Mouse (Mus musculus): ENCODE measurements around the gene Btbd3. TPM values are rescaled to one million over a fixed set of nuclear protein-coding genes. Genes with fewer than 3 reads are reported as not detected.

Btbd3 gene
- polyA plus RNA-seq, 1 experiment from 2014 or later: 24.4 TPM

DNA sequence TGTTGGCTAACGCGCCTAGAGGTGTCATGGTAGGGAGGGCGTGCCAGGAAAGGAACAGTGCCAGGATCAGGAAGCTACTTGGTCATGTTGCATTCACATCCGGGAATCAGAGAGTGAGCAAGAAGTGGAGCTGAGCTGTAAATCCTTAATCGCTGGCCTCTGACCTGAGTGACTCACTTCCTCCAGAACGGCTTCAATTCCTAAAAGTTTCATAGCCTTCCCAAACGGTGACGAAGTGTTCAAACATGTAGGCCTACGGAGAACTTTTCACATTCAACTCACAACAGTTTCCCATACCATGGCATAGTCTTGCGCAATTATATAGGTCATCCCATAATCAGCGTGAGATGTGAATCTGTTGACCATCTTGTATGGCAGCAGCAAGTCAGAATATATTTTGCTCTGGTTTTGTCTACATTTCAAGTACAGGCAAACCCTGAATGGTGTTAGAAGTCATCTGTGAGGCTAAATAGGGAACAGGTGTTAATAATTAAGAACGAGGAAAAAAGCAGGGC, 247.6 kb downstream of the Btbd3 start:
- Histone ChIP-seq H3K27me3 (replicated peaks; ENCODE audit: control insufficient read depth, insufficient read depth, low read length) (no peaks in the 10 kb centered on the region), H3K4me2 (ENCODE audit: low read length) (no peak overlapping the region), H3K36me3 (ENCODE audit: control insufficient read depth, insufficient read depth, low read length) (no peaks in the 10 kb centered on the region), H3K4me3 (ENCODE audit: low read depth, low read length) (no peak overlapping the region), H3K4me1 (ENCODE audit: control insufficient read depth, insufficient read depth, low read length) (no peaks in the 10 kb centered on the region), H3K9ac (ENCODE audit: low read length) (no peak overlapping the region), H3K9me3 (replicated peaks; ENCODE audit: control insufficient read depth, low read length) (no peaks in the 10 kb centered on the region), H3K27ac (ENCODE audit: low read depth, low read length) (no peak overlapping the region)
- DNase-seq (ENCODE audit: low spot score) (no peak), ATAC-seq (no peak)
- 90% methylated on average over 12 of the region's 12 CpGs for WGBS

DNA sequence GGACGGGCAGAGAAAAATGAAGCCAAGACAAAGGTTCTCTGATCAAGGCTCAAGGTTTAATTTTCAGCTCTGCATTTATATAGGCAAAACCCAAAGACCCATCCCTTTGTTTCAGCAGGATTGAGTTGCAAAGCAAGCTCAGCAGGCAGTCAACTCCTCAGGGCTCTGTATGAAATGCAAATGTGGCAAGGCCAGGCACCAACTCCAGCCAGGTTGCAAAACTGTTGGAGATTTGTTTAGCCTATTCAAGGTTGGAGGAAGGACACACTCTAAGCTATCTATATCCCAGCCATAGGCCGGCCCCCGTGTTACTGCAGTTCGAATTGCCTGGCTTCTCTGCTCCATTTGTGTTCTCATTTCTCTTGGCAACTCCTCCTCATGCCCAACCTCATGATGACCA, 259.2 kb downstream of the Btbd3 start:
- ATAC-seq (no peak), DNase-seq (ENCODE audit: low spot score) (no peak)
- no peak overlapping the region for H3K4me2 ChIP-seq (ENCODE audit: low read length)
- no peaks in the 10 kb centered on the region for H3K4me1 ChIP-seq (ENCODE audit: control insufficient read depth, insufficient read depth, low read length)
- 42% methylated on average over 4 of the region's 4 CpGs for WGBS
- no peaks in the 10 kb centered on the region for H3K27me3 ChIP-seq (replicated peaks; ENCODE audit: control insufficient read depth, insufficient read depth, low read length)
- no peaks in the 10 kb centered on the region for H3K9me3 ChIP-seq (replicated peaks; ENCODE audit: control insufficient read depth, low read length)
- H3K36me3 ChIP-seq (ENCODE audit: control insufficient read depth, insufficient read depth, low read length): no peaks in the 10 kb centered on the region
- no peak overlapping the region for H3K4me3 ChIP-seq (ENCODE audit: low read depth, low read length)
- no peak overlapping the region for H3K27ac ChIP-seq (ENCODE audit: low read depth, low read length)
- no peak overlapping the region for H3K9ac ChIP-seq (ENCODE audit: low read length)

DNA sequence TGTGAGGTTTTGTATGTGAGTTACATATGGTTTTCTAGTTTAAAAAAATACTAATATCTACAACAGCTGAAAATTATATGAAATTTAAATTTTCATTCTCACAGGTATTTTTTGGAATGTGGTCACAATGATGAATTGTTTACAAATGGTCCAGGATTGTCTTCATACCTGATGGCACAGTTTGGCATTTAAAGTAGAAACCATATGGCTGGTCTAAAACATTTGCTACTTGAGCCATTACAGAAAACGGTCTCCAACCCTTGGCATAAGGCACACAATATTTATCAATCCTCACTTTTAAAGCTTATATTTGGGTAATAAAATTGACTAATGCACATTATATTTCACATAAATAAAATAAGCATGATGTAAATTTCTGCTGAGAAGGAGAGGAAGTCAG, 272.1 kb downstream of the Btbd3 start:
- no peak overlapping the region for H3K4me3 ChIP-seq (ENCODE audit: low read depth, low read length)
- no peaks in the 10 kb centered on the region for H3K36me3 ChIP-seq (ENCODE audit: control insufficient read depth, insufficient read depth, low read length)
- no peaks in the 10 kb centered on the region for H3K9me3 ChIP-seq (replicated peaks; ENCODE audit: control insufficient read depth, low read length)
- no peaks in the 10 kb centered on the region for H3K4me1 ChIP-seq (ENCODE audit: control insufficient read depth, insufficient read depth, low read length)
- ATAC-seq (no peak), DNase-seq (ENCODE audit: low spot score) (no peak)
- H3K9ac ChIP-seq (ENCODE audit: low read length): no peak overlapping the region
- 90% methylated on average over 1 of the region's 1 CpGs for WGBS
- H3K27ac ChIP-seq (ENCODE audit: low read depth, low read length): no peak overlapping the region
- no peaks in the 10 kb centered on the region for H3K27me3 ChIP-seq (replicated peaks; ENCODE audit: control insufficient read depth, insufficient read depth, low read length)
- no peak overlapping the region for H3K4me2 ChIP-seq (ENCODE audit: low read length)

DNA sequence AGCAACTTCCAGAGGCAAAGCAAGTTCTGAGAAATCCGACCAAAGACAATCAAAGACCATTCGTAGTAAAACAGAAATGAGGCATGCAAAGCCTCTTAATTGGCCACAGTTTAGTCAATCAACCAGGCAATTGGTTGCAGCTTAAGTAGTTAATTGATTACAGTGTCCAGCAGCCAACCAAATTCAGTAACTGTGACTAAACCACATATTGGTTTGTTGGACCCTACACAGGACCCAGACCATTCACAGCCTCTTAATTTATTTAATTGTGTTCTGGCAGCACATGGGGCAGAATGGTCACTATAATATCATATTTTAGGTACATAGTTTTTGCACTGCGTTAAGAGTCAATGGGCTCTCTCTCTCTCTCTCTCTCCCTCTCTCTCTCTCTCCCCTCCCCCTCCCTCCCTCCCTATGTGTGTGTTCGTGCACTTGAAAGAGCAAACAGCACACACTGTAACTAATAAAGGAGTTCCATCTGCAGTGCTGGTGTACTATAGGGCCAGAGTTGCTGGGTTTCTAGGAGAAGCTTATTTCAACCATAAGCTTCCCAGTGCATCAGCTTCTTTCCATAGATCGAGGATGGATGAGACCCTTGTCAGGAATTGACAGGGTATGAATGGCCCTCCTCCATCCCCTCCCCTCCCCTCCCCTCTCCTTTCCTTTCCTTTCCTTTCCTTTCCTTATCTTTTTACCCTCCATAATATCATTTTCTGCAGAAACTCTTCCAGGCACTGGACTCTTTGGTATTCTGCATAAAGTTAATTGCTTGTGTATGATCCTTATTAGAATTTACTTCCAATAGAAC, 275.0 kb downstream of the Btbd3 start:
- WGBS: 5% methylated on average over 5 of the region's 5 CpGs
- ATAC-seq: peak; percentile 44; the same call in 1 of the 2 replicates
- Histone ChIP-seq H3K36me3 (ENCODE audit: control insufficient read depth, insufficient read depth, low read length) (no peaks in the 10 kb centered on the region), H3K27me3 (replicated peaks; ENCODE audit: control insufficient read depth, insufficient read depth, low read length) (no peaks in the 10 kb centered on the region), H3K27ac (ENCODE audit: low read depth, low read length) (no peak overlapping the region), H3K4me3 (ENCODE audit: low read depth, low read length) (no peak overlapping the region), H3K9ac (ENCODE audit: low read length) (no peak overlapping the region), H3K4me1 (ENCODE audit: control insufficient read depth, insufficient read depth, low read length) (no peaks in the 10 kb centered on the region), H3K9me3 (replicated peaks; ENCODE audit: control insufficient read depth, low read length) (no peaks in the 10 kb centered on the region), H3K4me2 (ENCODE audit: low read length) (no peak overlapping the region)
- DNase-seq (ENCODE audit: low spot score): peak; percentile 14

DNA sequence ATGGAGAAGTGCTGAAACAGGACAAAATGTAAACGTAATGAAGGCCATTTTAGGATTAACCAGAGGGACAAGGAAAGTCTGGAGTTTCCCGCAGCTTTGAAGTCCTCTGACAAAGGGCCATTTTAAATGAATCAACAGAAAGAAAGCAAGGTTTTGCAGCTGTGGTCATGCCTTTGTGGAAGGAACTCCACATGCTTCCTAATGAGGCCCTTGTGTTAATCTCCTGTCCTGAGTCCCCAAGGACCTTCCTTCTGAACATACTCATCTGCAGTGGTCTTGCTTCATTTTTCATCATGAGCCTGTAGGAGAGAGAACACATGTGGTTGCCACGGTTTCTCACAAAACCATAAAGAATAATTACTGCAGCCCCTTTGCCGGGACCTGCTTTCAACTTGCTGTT, 275.6 kb downstream of the Btbd3 start:
- Histone ChIP-seq H3K4me2 (ENCODE audit: low read length) (no peak overlapping the region), H3K9me3 (replicated peaks; ENCODE audit: control insufficient read depth, low read length) (no peaks in the 10 kb centered on the region), H3K27me3 (replicated peaks; ENCODE audit: control insufficient read depth, insufficient read depth, low read length) (no peaks in the 10 kb centered on the region), H3K4me3 (ENCODE audit: low read depth, low read length) (no peak overlapping the region), H3K27ac (ENCODE audit: low read depth, low read length) (no peak overlapping the region), H3K9ac (ENCODE audit: low read length) (no peak overlapping the region), H3K4me1 (ENCODE audit: control insufficient read depth, insufficient read depth, low read length) (no peaks in the 10 kb centered on the region), H3K36me3 (ENCODE audit: control insufficient read depth, insufficient read depth, low read length) (no peaks in the 10 kb centered on the region)
- DNase-seq (ENCODE audit: low spot score) (peak; percentile 29), ATAC-seq (peak; percentile 44; the same call in 1 of the 2 replicates)
- 5% methylated on average over 4 of the region's 4 CpGs for WGBS

DNA sequence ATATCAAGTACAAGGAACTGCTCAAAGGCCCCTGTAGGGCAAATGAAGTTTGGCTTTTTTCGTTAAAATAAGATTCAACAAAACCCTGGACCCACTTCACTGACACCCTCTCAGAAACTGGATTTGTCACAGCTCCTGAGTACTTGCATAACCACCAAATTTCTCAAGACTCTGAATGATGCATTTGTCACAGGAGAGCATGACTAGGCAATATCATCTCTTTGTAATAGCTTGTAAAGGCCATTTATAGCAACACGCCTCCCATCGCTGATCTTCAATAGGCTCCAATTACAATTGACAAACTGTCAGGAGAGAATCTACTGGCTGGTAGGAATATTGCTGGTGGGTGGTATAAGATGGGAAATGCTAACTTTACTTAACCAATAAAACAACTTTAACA, 283.3 kb downstream of the Btbd3 start:
- ATAC-seq: no peak
- Histone ChIP-seq H3K27me3 (replicated peaks; ENCODE audit: control insufficient read depth, insufficient read depth, low read length) (no peaks in the 10 kb centered on the region), H3K27ac (ENCODE audit: low read depth, low read length) (no peak overlapping the region), H3K9ac (ENCODE audit: low read length) (no peak overlapping the region), H3K4me3 (ENCODE audit: low read depth, low read length) (no peak overlapping the region), H3K9me3 (replicated peaks; ENCODE audit: control insufficient read depth, low read length) (no peaks in the 10 kb centered on the region), H3K4me1 (ENCODE audit: control insufficient read depth, insufficient read depth, low read length) (no peaks in the 10 kb centered on the region), H3K4me2 (ENCODE audit: low read length) (no peak overlapping the region), H3K36me3 (ENCODE audit: control insufficient read depth, insufficient read depth, low read length) (no peaks in the 10 kb centered on the region)
- no peak for DNase-seq (ENCODE audit: low spot score)
- 59% methylated on average over 3 of the region's 3 CpGs for WGBS

DNA sequence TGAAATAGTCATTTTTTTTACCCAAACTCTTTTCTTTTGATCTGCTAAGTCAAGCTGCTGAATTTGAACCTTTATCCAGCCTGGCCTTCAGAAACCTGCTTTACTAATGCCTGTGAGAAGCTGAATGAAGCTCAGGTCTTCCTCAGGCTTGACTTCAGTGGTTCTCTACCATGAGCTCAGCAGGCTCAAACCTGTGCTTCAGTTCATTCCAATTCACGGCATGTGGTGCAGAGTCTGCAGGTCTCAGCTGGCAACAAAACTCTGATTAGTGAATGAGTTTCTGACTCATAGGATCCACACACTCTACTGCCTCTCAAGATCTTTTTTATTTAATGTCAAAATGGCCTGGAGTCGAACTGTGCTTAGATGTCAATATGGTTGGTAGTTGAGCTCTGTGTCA, 292.6 kb downstream of the Btbd3 start:
- H3K36me3 ChIP-seq (ENCODE audit: control insufficient read depth, insufficient read depth, low read length): no peaks in the 10 kb centered on the region

DNA sequence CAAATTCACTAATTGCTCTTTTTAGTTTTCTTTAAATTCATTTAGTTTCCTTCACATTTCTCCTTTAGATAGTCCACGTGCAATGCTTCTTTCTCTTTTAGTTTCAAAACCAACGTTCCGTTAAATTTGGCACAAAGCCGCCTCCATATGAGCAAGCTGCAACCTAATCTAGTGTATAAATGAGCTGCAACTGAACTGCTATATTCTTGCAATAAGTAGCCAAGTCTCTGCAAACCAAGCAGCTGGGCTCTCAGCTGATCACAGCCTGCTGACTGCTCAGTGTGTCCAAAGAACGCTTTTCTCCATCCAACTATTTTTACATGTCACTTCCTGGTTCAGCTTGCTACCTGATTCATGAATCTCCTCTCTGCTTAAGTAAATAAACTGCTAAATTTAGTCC, 295.2 kb downstream of the Btbd3 start:
- Histone ChIP-seq H3K36me3 (ENCODE audit: control insufficient read depth, insufficient read depth, low read length) (no peaks in the 10 kb centered on the region), H3K4me3 (ENCODE audit: low read depth, low read length) (no peak overlapping the region), H3K27ac (ENCODE audit: low read depth, low read length) (no peak overlapping the region), H3K27me3 (replicated peaks; ENCODE audit: control insufficient read depth, insufficient read depth, low read length) (no peaks in the 10 kb centered on the region), H3K9me3 (replicated peaks; ENCODE audit: control insufficient read depth, low read length) (no peaks in the 10 kb centered on the region), H3K4me1 (ENCODE audit: control insufficient read depth, insufficient read depth, low read length) (no peaks in the 10 kb centered on the region), H3K9ac (ENCODE audit: low read length) (no peak overlapping the region), H3K4me2 (ENCODE audit: low read length) (no peak overlapping the region)
- ATAC-seq (peak; percentile 92), DNase-seq (ENCODE audit: low spot score) (peak; percentile 86)
- WGBS: 29% methylated on average over 5 of the region's 5 CpGs

More for the DNA sequence above, 292.6 kb downstream of the Btbd3 start:
- H3K4me2 ChIP-seq (ENCODE audit: low read length): no peak overlapping the region
- H3K9ac ChIP-seq (ENCODE audit: low read length): no peak overlapping the region
- DNase-seq (ENCODE audit: low spot score) (no peak), ATAC-seq (no peak)
- no peaks in the 10 kb centered on the region for H3K9me3 ChIP-seq (replicated peaks; ENCODE audit: control insufficient read depth, low read length)
- no peaks in the 10 kb centered on the region for H3K4me1 ChIP-seq (ENCODE audit: control insufficient read depth, insufficient read depth, low read length)
- 75% methylated on average over 2 of the region's 2 CpGs for WGBS
- H3K4me3 ChIP-seq (ENCODE audit: low read depth, low read length): no peak overlapping the region
- no peak overlapping the region for H3K27ac ChIP-seq (ENCODE audit: low read depth, low read length)
- H3K27me3 ChIP-seq (replicated peaks; ENCODE audit: control insufficient read depth, insufficient read depth, low read length): no peaks in the 10 kb centered on the region

DNA sequence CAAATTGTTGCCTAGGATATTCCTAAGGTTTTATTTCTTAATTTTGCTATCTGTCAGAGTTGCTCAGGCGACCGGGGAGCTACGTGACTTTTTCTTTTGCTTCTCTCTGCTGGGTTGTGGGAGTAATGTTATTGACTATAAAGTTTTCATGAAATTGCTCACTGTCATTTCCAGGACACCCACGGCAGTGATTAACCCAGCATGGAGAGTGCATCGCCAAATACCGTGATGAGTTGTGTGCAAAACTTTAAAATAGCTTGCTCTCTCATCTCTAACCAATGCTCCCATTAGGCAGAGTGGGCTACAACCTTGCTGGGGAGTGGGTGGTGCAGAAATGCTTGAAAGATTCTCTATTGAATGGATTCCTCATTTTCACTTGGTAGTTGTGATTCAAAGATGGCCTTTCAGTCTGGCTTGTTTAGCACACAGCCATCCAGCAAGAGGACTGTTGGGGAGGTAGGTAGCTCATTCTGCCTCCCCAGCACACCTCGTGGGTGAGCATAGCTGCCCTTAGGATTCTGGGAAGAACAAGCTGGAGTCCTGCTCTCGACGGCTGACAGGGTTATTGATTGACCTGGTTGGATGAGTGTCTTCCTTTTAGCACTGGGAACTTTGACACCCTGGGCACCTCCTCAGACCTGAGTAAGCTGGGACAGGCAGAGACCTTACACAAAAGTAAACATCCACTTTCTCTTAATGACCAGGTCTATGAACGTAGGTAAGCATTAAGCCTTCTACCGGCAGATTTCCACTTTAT, 298.9 kb downstream of the Btbd3 start:
- no peak overlapping the region for H3K4me2 ChIP-seq (ENCODE audit: low read length)
- H3K27ac ChIP-seq (ENCODE audit: low read depth, low read length): no peak overlapping the region

More for the DNA sequence above, 298.9 kb downstream of the Btbd3 start:
- Histone ChIP-seq H3K9me3 (replicated peaks; ENCODE audit: control insufficient read depth, low read length) (no peaks in the 10 kb centered on the region), H3K36me3 (ENCODE audit: control insufficient read depth, insufficient read depth, low read length) (no peaks in the 10 kb centered on the region), H3K4me3 (ENCODE audit: low read depth, low read length) (no peak overlapping the region), H3K27me3 (replicated peaks; ENCODE audit: control insufficient read depth, insufficient read depth, low read length) (no peaks in the 10 kb centered on the region), H3K9ac (ENCODE audit: low read length) (no peak overlapping the region), H3K4me1 (ENCODE audit: control insufficient read depth, insufficient read depth, low read length) (no peaks in the 10 kb centered on the region)
- ATAC-seq (no peak), DNase-seq (ENCODE audit: low spot score) (no peak)
- 92% methylated on average over 11 of the region's 11 CpGs for WGBS
